11 mouse cellular contexts compared by ENCODE assay signal in genomic region chr6:72510686-72511421, GRCm38 (mm10). TPM values are rescaled to one million over a fixed set of nuclear protein-coding genes. Genes with fewer than 3 reads are reported as not detected.
DNase-seq lines count a peak whose midpoint lies in the region; ATAC-seq and TF ChIP-seq lines count a peak whose summit lies in the region.
"Had no signal": no experiment of that assay in that cellular context is flagged by ENCODE, and none has a peak within 500 bp of the region (broad histone marks: within the 10 kb centered on the region; RNA-seq: fewer than 3 reads in every experiment).

No protein-coding gene starts in this region.

- peak overlapping the region; percentile 25 for H3K27ac ChIP-seq in heart, embryonic 16.5 days (ENCODE audit: low read length)
- H3K27ac ChIP-seq in limb, embryonic 14.5 days (replicated peaks; ENCODE audit: low read depth, low read length): no peak overlapping the region
- H3K27ac ChIP-seq: liver, embryonic 15.5 days had no signal

- no peak for TF ChIP-seq POLR2A in limb, embryonic 14.5 days (IDR thresholded peaks at IDR 0.05; ENCODE audit: borderline replicate concordance, extremely low read depth, insufficient read depth, insufficient read length)

- H3K4me3 ChIP-seq in heart, embryonic 16.5 days (ENCODE audit: low read length): no peak overlapping the region
- H3K4me3 ChIP-seq in limb, embryonic 14.5 days (replicated peaks; ENCODE audit: low read length): no peak overlapping the region
- H3K4me3 ChIP-seq: erythroblast, embryonic 14.5 days; liver, embryonic 15.5 days had no signal

- no peak overlapping the region for H3K4me2 ChIP-seq in heart, embryonic 16.5 days (ENCODE audit: low read depth, low read length)
- H3K4me2 ChIP-seq in limb, embryonic 14.5 days (replicated peaks; ENCODE audit: low read depth, low read length, severe bottlenecking): no peak overlapping the region
- H3K4me2 ChIP-seq: liver, embryonic 15.5 days had no signal

- 47% methylated on average over 6 of the region's 6 CpGs for WGBS in heart, embryonic 16.5 days
- 65% methylated on average over 6 of the region's 6 CpGs for WGBS in limb, embryonic 14.5 days

- no peaks in the 10 kb centered on the region for H3K9me3 ChIP-seq in heart, embryonic 16.5 days (replicated peaks; ENCODE audit: control insufficient read depth, low read length)
- H3K9me3 ChIP-seq in limb, embryonic 14.5 days (ENCODE audit: control insufficient read depth, low read length): no peaks in the 10 kb centered on the region
- H3K9me3 ChIP-seq: liver, embryonic 15.5 days had no signal

- no peak; the same call in 1 of the 2 replicates for ATAC-seq in heart, embryonic 16.5 days (replicated peaks; ENCODE audit: extremely low read depth, insufficient read depth, low FRiP score)
- ATAC-seq in limb, embryonic 14.5 days (ENCODE audit: low FRiP score, low read depth): no peak
- ATAC-seq in erythroid progenitor cell, adult 5-6 weeks (replicated peaks; ENCODE audit: low FRiP score, poor library complexity, severe bottlenecking): no peak

- no peaks in the 10 kb centered on the region for H3K36me3 ChIP-seq in heart, embryonic 16.5 days (ENCODE audit: control insufficient read depth, insufficient read depth)
- no peaks in the 10 kb centered on the region for H3K36me3 ChIP-seq in limb, embryonic 14.5 days (ENCODE audit: control insufficient read depth, insufficient read depth, low read length)
- H3K36me3 ChIP-seq: liver, embryonic 15.5 days had no signal

- no peak overlapping the region for H3K9ac ChIP-seq in heart, embryonic 16.5 days (ENCODE audit: low read length)
- H3K9ac ChIP-seq in limb, embryonic 14.5 days (ENCODE audit: low read depth, low read length, severe bottlenecking): no peak overlapping the region
- H3K9ac ChIP-seq: liver, embryonic 15.5 days had no signal

- peaks cover 36% of the 10 kb centered on the region for H3K4me1 ChIP-seq in heart, embryonic 16.5 days (ENCODE audit: control insufficient read depth, insufficient read depth, low read length)
- peaks cover 22% of the 10 kb centered on the region for H3K4me1 ChIP-seq in limb, embryonic 14.5 days (ENCODE audit: control insufficient read depth, insufficient read depth, low read length)

- H3K27me3 ChIP-seq in heart, embryonic 16.5 days (ENCODE audit: control insufficient read depth, insufficient read depth, low read length): no peaks in the 10 kb centered on the region
- H3K27me3 ChIP-seq in limb, embryonic 14.5 days (ENCODE audit: control insufficient read depth, insufficient read depth, low read length): no peaks in the 10 kb centered on the region
- H3K27me3 ChIP-seq: liver, embryonic 15.5 days had no signal

- peak; percentile 50 for DNase-seq in kidney, adult 11 months
- DNase-seq in kidney, adult 8-10 months: no peak
- peak; percentile 85 for DNase-seq in NIH3T3 (ENCODE audit: low read depth)
- DNase-seq in limb, embryonic 14.5 days (ENCODE audit: low spot score): peak; percentile 33
- DNase-seq in right cerebral cortex, postnatal 4 days: no peak
- DNase-seq in thymus, postnatal 14 days: no peak
- DNase-seq: thymus, adult 2 months had no signal

RNA-seq across cellular contexts. Expression of gene Sh2d6, which starts 10.7 kb away (rescaled TPM):
- polyA plus RNA-seq in heart, embryonic 16.5 days (2015; fragmentation: Nextera tagmentation; extraction: Ambion mirVana): 0.16 TPM in 1 of 2 replicates, not detected in the other
- polyA plus RNA-seq in limb, embryonic 14.5 days (2012; rRNA removed): 0.36 and 0.43 TPM in 2 replicates
- polyA plus RNA-seq in limb, embryonic 14.5 days (2014; fragmentation: Nextera tagmentation; extraction: Ambion mirVana): not detected in 2 replicates
- total RNA-seq in erythroid progenitor cell, adult 5-6 weeks (2015; ENCODE audit: low replicate concordance): not detected in 2 replicates
- total RNA-seq in erythroid progenitor cell, adult 5-6 weeks (2017; ENCODE audit: low replicate concordance): not detected in 2 replicates
- polyA plus RNA-seq: erythroblast, embryonic 14.5 days; liver, embryonic 15.5 days had no signal

RNA-seq across cellular contexts. Expression of gene Capg, which starts 33.3 kb away (rescaled TPM):
- polyA plus RNA-seq in heart, embryonic 16.5 days (2015; fragmentation: Nextera tagmentation; extraction: Ambion mirVana): 32.3 and 32.8 TPM in 2 replicates
- polyA plus RNA-seq in limb, embryonic 14.5 days (2012; rRNA removed): 29.2 and 30.9 TPM in 2 replicates
- 80.7 and 86.6 TPM in 2 replicates for polyA plus RNA-seq in limb, embryonic 14.5 days (2014; fragmentation: Nextera tagmentation; extraction: Ambion mirVana)
- total RNA-seq in erythroid progenitor cell, adult 5-6 weeks (2015; ENCODE audit: low replicate concordance): 9.0 and 15.5 TPM in 2 replicates
- total RNA-seq in erythroid progenitor cell, adult 5-6 weeks (2017; ENCODE audit: low replicate concordance): 12.6 and 28.6 TPM in 2 replicates

Comparison
In these comparisons a context has a peak if more than half of its experiments do, and no peak if none do; other contexts are left out.
1. DNase-seq: peak in kidney, adult 11 months (single experiment), NIH3T3 (single experiment) and limb, embryonic 14.5 days (single experiment); none in kidney, adult 8-10 months (0 of 2), right cerebral cortex, postnatal 4 days (single experiment) and thymus, postnatal 14 days (single experiment).